Mouse (Mus musculus): ENCODE data around the gene Sem1. TPM values are rescaled to one million over a fixed set of nuclear protein-coding genes. Genes with fewer than 3 reads are reported as not detected.

Sem1 gene
- polyA plus RNA-seq, 1 experiment from 2014 or later, result 248 TPM

DNA sequence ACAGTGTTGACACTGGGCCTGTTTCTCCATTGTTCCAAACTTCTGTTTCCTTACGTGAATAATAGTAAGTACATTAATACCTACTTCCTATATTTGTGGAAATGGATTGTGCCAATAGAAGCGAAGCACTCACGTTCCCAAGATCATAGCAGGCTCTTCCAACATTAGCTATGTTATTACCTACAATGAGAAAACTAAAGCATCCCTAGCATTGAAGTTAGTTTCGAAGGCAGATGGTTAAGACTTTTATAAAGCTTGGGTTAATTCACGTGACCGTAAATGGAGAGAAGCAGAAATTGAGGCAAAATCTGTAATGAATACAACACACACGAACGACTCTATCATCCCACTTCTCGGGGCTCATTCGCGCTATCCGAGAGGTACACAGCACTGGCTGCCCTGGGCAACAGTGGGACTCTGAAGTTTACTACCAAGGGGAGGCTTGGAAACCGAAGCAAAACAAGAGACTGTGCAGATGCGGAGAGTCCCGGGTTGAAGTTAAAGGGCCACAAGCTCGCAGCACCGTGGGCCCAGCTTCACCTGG is 650 bp downstream of the Sem1 start:
- TF ChIP-seq EP300 (IDR thresholded peaks at IDR 0.05) (no peak), CTCF (IDR thresholded peaks at IDR 0.05) (no peak)
- Histone ChIP-seq H3K4me1 (ENCODE audit: insufficient read depth, low read depth, low read length) (no peaks in the 10 kb centered on the region; the same call in 1 of the 2 replicates), H3K4me2 (replicated peaks; ENCODE audit: low read depth, low read length) (peak overlapping the region; percentile 61), H3K9ac (replicated peaks; ENCODE audit: low read depth) (peak overlapping the region; percentile 99), H3K27ac (ENCODE audit: low read length) (peak overlapping the region; percentile 96), H3K36me3 (ENCODE audit: insufficient read depth, low read length) (no peaks in the 10 kb centered on the region), H3K27me3 (replicated peaks; ENCODE audit: insufficient read depth, low read length) (no peaks in the 10 kb centered on the region), H3K9me3 (ENCODE audit: low read length) (no peaks in the 10 kb centered on the region), H3K4me3 (ENCODE audit: low read depth, low read length) (peak overlapping the region; percentile 96)
- 2% methylated on average over 17 of the region's 17 CpGs for WGBS
- peak; percentile 28 for DNase-seq (ENCODE audit: low spot score)
- peak; percentile 70 for ATAC-seq

DNA sequence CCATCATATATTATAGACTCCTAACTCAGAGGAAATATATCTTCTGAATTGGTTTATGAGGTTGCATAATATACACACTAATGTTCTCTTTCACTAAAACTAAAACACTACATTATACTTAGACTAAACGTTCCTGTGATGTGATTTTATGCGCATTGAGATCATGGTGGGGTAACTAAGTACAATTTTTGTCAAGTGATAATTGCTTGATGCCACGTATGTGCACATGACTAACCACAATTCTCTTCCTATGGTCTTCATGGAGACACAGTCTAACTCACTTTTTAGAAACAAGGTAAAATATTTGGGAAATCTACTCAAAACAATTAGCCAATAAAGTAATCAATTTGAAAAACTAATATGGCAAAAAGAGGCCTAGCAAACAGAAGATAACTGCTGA is 1.2 kb downstream of the Sem1 start:
- DNase-seq (ENCODE audit: low spot score) (no peak), ATAC-seq (no peak)
- H3K36me3 ChIP-seq (ENCODE audit: insufficient read depth, low read length), result no peaks in the 10 kb centered on the region
- peak overlapping the region; percentile 61 for H3K4me2 ChIP-seq (replicated peaks; ENCODE audit: low read depth, low read length)
- H3K4me3 ChIP-seq (ENCODE audit: low read depth, low read length), result peak overlapping the region; percentile 96
- H3K9me3 ChIP-seq (ENCODE audit: low read length), result no peaks in the 10 kb centered on the region
- no peaks in the 10 kb centered on the region; the same call in 1 of the 2 replicates for H3K4me1 ChIP-seq (ENCODE audit: insufficient read depth, low read depth, low read length)
- WGBS, result 50% methylated on average over 3 of the region's 3 CpGs
- H3K9ac ChIP-seq (replicated peaks; ENCODE audit: low read depth), result peak overlapping the region; percentile 99; the same call in 1 of the 2 replicates
- TF ChIP-seq CTCF (IDR thresholded peaks at IDR 0.05) (no peak), EP300 (IDR thresholded peaks at IDR 0.05) (no peak)
- no peak overlapping the region; the same call in 1 of the 2 replicates for H3K27ac ChIP-seq (ENCODE audit: low read length)
- no peaks in the 10 kb centered on the region for H3K27me3 ChIP-seq (replicated peaks; ENCODE audit: insufficient read depth, low read length)

GRCm38 (mm10) chr6:6575796-6576195 is 2.7 kb downstream of the Sem1 start:
- no peaks in the 10 kb centered on the region; the same call in 1 of the 2 replicates for H3K4me1 ChIP-seq (ENCODE audit: insufficient read depth, low read depth, low read length)
- H3K36me3 ChIP-seq (ENCODE audit: insufficient read depth, low read length), result no peaks in the 10 kb centered on the region
- ATAC-seq, result peak; percentile 52
- no peak overlapping the region for H3K9ac ChIP-seq (replicated peaks; ENCODE audit: low read depth)
- no peaks in the 10 kb centered on the region for H3K9me3 ChIP-seq (ENCODE audit: low read length)
- WGBS, result 47% methylated on average over 4 of the region's 4 CpGs
- no peak overlapping the region for H3K4me2 ChIP-seq (replicated peaks; ENCODE audit: low read depth, low read length)
- TF ChIP-seq CTCF (IDR thresholded peaks at IDR 0.05) (no peak), EP300 (IDR thresholded peaks at IDR 0.05) (0 out of 2 replicates have a peak, but pooled peaks have one; percentile 54)
- no peak overlapping the region for H3K27ac ChIP-seq (ENCODE audit: low read length)
- no peak overlapping the region for H3K4me3 ChIP-seq (ENCODE audit: low read depth, low read length)
- H3K27me3 ChIP-seq (replicated peaks; ENCODE audit: insufficient read depth, low read length), result no peaks in the 10 kb centered on the region
- peak; percentile 86 for DNase-seq (ENCODE audit: low spot score)

GRCm38 (mm10) chr6:6568436-6568835 is 10.0 kb downstream of the Sem1 start:
- Histone ChIP-seq H3K27me3 (replicated peaks; ENCODE audit: insufficient read depth, low read length) (no peaks in the 10 kb centered on the region), H3K4me3 (ENCODE audit: low read depth, low read length) (no peak overlapping the region), H3K9me3 (ENCODE audit: low read length) (no peaks in the 10 kb centered on the region), H3K36me3 (ENCODE audit: insufficient read depth, low read length) (no peaks in the 10 kb centered on the region), H3K9ac (replicated peaks; ENCODE audit: low read depth) (no peak overlapping the region), H3K4me2 (replicated peaks; ENCODE audit: low read depth, low read length) (no peak overlapping the region), H3K4me1 (ENCODE audit: insufficient read depth, low read depth, low read length) (no peaks in the 10 kb centered on the region; the same call in 1 of the 2 replicates), H3K27ac (ENCODE audit: low read length) (no peak overlapping the region)
- WGBS, result 73% methylated on average over 3 of the region's 3 CpGs
- DNase-seq (ENCODE audit: low spot score), result no peak
- no peak for ATAC-seq
- TF ChIP-seq CTCF (IDR thresholded peaks at IDR 0.05), result no peak

DNA sequence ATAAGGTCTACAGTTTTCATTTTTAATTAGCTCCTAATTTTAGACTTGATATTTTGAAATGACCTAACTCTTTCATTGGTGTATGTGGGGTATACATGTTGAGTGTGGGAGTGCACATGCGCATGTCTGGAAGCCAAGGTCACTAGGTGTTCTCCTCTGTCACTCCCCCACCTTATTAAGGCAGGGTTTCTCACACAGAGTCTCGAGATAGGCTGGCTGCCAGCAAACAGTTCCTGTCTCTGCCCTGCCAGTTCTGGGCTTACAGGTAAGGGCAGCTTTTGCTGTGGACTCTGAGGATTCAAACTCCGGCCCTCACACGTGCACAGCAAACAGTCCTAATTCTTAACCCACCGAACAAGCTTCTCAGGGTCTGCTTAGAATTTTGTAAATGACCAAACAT is 14.8 kb downstream of the Sem1 start:
- ATAC-seq, result no peak
- H3K4me2 ChIP-seq (replicated peaks; ENCODE audit: low read depth, low read length), result no peak overlapping the region
- TF ChIP-seq CTCF (IDR thresholded peaks at IDR 0.05) (no peak), EP300 (IDR thresholded peaks at IDR 0.05) (no peak)

GRCm38 (mm10) chr6:6562716-6563115 is 15.7 kb downstream of the Sem1 start:
- DNase-seq (ENCODE audit: low spot score) (no peak), ATAC-seq (no peak)
- Histone ChIP-seq H3K4me1 (ENCODE audit: insufficient read depth, low read depth, low read length) (no peaks in the 10 kb centered on the region), H3K27ac (ENCODE audit: low read length) (no peak overlapping the region), H3K36me3 (ENCODE audit: insufficient read depth, low read length) (no peaks in the 10 kb centered on the region), H3K4me3 (ENCODE audit: low read depth, low read length) (no peak overlapping the region), H3K9ac (replicated peaks; ENCODE audit: low read depth) (no peak overlapping the region), H3K27me3 (replicated peaks; ENCODE audit: insufficient read depth, low read length) (no peaks in the 10 kb centered on the region), H3K9me3 (ENCODE audit: low read length) (no peaks in the 10 kb centered on the region), H3K4me2 (replicated peaks; ENCODE audit: low read depth, low read length) (no peak overlapping the region)
- WGBS, result 75% methylated on average over 5 of the region's 5 CpGs
- TF ChIP-seq CTCF (IDR thresholded peaks at IDR 0.05) (no peak), EP300 (IDR thresholded peaks at IDR 0.05) (no peak)

More for the DNA sequence above, 14.8 kb downstream of the Sem1 start:
- Histone ChIP-seq H3K4me3 (ENCODE audit: low read depth, low read length) (no peak overlapping the region), H3K27me3 (replicated peaks; ENCODE audit: insufficient read depth, low read length) (no peaks in the 10 kb centered on the region), H3K36me3 (ENCODE audit: insufficient read depth, low read length) (no peaks in the 10 kb centered on the region), H3K9ac (replicated peaks; ENCODE audit: low read depth) (no peak overlapping the region), H3K27ac (ENCODE audit: low read length) (no peak overlapping the region), H3K4me1 (ENCODE audit: insufficient read depth, low read depth, low read length) (no peaks in the 10 kb centered on the region), H3K9me3 (ENCODE audit: low read length) (no peaks in the 10 kb centered on the region)
- WGBS, result 56% methylated on average over 5 of the region's 5 CpGs
- no peak for DNase-seq (ENCODE audit: low spot score)
